Mouse (Mus musculus) intestine, postnatal 0 days (tissue): ENCODE results near the gene Chd3. TPM values are rescaled to one million over a fixed set of nuclear protein-coding genes. Genes with fewer than 3 reads are reported as not detected.
A peak's percentile ranks its signal among the peaks of the same experiment; 100 is the strongest.

Experiments
- ATAC-seq: fragments of 200-750 bp; cut with Nextera tagmentation; 2 replicates; pipeline ENCODE4 v1.8.0; 2017; ENCODE audit warnings: mild to moderate bottlenecking, moderate TSS enrichment, moderate library complexity
- H3K27ac ChIP-seq: fragments of 300-500 bp; sonication (generic); 2 replicates; pipeline ENCODE4 v1.5.1; 2014; ENCODE audit warnings: mild to moderate bottlenecking, low read depth, low read length, moderate library complexity
- H3K27me3 ChIP-seq: fragments of 300-500 bp; sonication (generic); replicated peaks from 2 replicates; pipeline ENCODE4 v1.6.1; 2014; ENCODE audit warnings: low read length, mixed read lengths; ENCODE audit not compliant: control insufficient read depth, insufficient read depth
- H3K36me3 ChIP-seq: fragments of 300-500 bp; sonication (generic); 2 replicates; pipeline ENCODE4 v1.6.1; 2014; ENCODE audit warnings: mild to moderate bottlenecking, moderate library complexity; ENCODE audit not compliant: control insufficient read depth, insufficient read depth
- H3K4me1 ChIP-seq: fragments of 300-500 bp; sonication (generic); replicated peaks from 2 replicates; pipeline ENCODE4 v1.6.1; 2014; ENCODE audit warnings: antibody characterized with exemption, low read length, mixed read lengths; ENCODE audit not compliant: control insufficient read depth, insufficient read depth
- H3K4me2 ChIP-seq: fragments of 300-500 bp; sonication (generic); replicated peaks from 2 replicates; pipeline ENCODE4 v1.6.1; 2014; ENCODE audit warnings: low read depth, mild to moderate bottlenecking, moderate library complexity
- H3K4me3 ChIP-seq: fragments of 300-500 bp; sonication (generic); 2 replicates; pipeline ENCODE4 v1.5.1; 2014; ENCODE audit warnings: low read depth, low read length
- H3K9ac ChIP-seq: fragments of 300-500 bp; sonication (generic); 2 replicates; pipeline ENCODE4 v1.6.1; 2014; ENCODE audit warnings: mild to moderate bottlenecking, low read depth, low read length
- H3K9me3 ChIP-seq: fragments of 300-500 bp; sonication (generic); 2 replicates; pipeline ENCODE4 v1.6.1; 2016; ENCODE audit warnings: mixed run types; ENCODE audit not compliant: control insufficient read depth
- CTCF ChIP-seq: sonication (generic); IDR thresholded peaks from 2 replicates; pipeline ENCODE4 v1.5.1; 2016; ENCODE audit warnings: low read depth, mild to moderate bottlenecking, control low read depth, antibody characterized with exemption, moderate library complexity
- WGBS: fragments of 180-500 bp; shearing (Covaris S2); extraction: QIAGEN DNeasy Blood & Tissue Kit; methylation state at CpG from one replicate; pipeline ENCODE4 v1.1.7; 2014; 5-methylcytosine and 5-hydroxymethylcytosine counted together
- polyA plus RNA-seq: library from polyadenylated mRNA; unstranded; fragments of >200 nt; fragmentation: Nextera tagmentation; extraction: Ambion mirVana; gene quantifications from 2 replicates; pipeline ENCODE4 v1.2.1, GENCODE M21; 2015

Chd3 gene
- 19.4 and 24.8 TPM in 2 replicates for polyA plus RNA-seq

- WGBS: 1% methylated on average over 22 of the region's 34 CpGs
- peak within 1 kb of the TSS; percentile 95 for H3K4me2 ChIP-seq
- H3K4me1 ChIP-seq: peaks cover 25% of the 10 kb centered on the region
- TF ChIP-seq CTCF: no peak
- ATAC-seq: no peak
- peak within 1 kb of the TSS; percentile 99 for H3K27ac ChIP-seq
- peak within 1 kb of the TSS; percentile 96 for H3K4me3 ChIP-seq
- H3K9ac ChIP-seq: peak within 1 kb of the TSS; percentile 97
- no peaks in the 10 kb centered on the region for H3K9me3 ChIP-seq
- H3K27me3 ChIP-seq: no peaks in the 10 kb centered on the region
- peaks cover 6% of the 10 kb centered on the region; the same call in 1 of the 2 replicates for H3K36me3 ChIP-seq
These were observed at the start of gene Chd3 for GRCm38 (mm10) chr11:69369215-69369989. Gene Chd3 (minus strand): TSS chr11:69369406.

DNA sequence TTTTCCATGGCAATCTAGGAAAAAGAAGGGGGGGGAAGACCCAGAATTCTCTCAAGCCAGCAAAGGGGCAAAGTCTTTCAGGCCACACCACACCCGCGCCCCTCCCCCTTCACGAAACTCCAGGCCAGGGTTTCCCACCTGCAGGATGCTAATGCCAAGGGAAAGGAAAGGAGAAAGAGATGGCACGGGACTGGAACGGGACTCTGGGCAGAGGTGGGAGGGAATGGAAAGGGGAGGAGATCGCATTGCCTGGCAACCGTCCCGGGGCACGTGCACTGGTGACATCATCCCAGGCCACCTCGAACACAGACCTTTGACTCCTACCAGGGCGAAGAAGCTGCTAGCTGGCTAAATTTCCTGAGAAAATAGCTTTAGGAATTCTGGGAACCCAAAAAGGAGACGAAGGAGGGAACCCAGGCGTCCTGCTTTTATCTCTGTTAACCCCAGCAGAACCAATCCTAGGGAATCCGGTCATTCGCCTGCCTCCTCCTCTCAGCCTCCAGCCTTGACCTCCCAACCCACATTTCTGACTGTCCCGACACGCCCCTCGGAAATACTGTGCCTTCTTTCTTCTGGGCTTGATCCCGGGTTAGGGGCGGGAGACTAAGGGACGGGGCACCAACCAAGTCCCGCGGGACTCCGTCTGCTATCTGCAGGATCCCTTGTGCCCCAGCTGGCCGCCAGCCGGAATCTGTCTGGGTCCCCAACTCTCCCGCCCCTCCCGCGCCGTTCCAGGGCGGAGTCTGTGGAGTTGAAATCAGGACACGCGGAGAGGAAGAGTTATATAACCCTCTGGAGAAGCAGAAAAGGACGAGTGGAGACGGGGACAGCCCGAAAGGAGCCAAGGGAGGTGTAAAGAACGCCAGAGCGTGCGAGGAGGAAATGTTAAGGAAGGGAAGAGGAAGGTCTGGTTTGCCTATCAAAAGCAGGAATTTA lies 48.5 kb upstream of the Chd3 start:
- Histone ChIP-seq H3K27ac (peak overlapping the region; percentile 95), H3K4me3 (peak overlapping the region; percentile 47), H3K9ac (peak overlapping the region; percentile 47), H3K27me3 (peaks cover 9% of the 10 kb centered on the region; the same call in 1 of the 2 replicates), H3K9me3 (no peaks in the 10 kb centered on the region), H3K4me1 (peaks cover 16% of the 10 kb centered on the region), H3K4me2 (peak overlapping the region; percentile 86), H3K36me3 (no peaks in the 10 kb centered on the region; the same call in 1 of the 2 replicates)
- ATAC-seq: peak; percentile 72
- whole genome bisulfite sequencing: under 1% methylated on average over 39 of the region's 39 CpGs
- TF ChIP-seq CTCF: no peak

DNA sequence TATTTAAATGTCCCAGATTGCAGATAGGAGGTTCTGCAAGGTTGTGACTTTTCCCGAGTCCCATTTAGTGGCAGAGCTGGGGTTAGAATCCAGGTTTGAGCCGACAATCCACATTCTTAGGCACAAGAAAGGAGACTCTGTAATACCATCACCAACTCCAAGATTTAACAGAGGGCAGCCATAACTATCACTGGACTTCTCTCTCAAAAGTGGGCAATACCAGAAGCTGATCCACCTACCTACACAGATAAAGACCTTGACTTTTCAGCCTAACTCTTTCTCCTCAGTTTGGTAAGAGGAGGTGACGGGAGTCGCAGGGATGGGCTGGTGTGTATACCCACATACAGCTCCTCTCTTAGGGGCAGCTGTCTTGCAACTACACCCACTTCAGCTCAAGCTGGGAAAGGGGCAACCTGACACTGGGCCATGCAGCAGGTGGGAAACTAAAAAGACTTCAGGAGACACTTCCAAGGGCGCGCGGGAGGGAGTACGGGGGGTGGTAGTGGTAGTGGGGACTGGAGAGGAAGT lies 47.8 kb upstream of the Chd3 start:
- H3K27ac ChIP-seq: peak overlapping the region; percentile 95
- H3K9me3 ChIP-seq: no peaks in the 10 kb centered on the region
- ATAC-seq: no peak
- H3K27me3 ChIP-seq: peaks cover 9% of the 10 kb centered on the region; the same call in 1 of the 2 replicates
- peak overlapping the region; percentile 86 for H3K4me2 ChIP-seq
- 5% methylated on average over 8 of the region's 8 CpGs for WGBS
- no peak for TF ChIP-seq CTCF
- H3K4me1 ChIP-seq: peaks cover 16% of the 10 kb centered on the region
- no peaks in the 10 kb centered on the region; the same call in 1 of the 2 replicates for H3K36me3 ChIP-seq
- H3K4me3 ChIP-seq: peak overlapping the region; percentile 47
- H3K9ac ChIP-seq: peak overlapping the region; percentile 47

DNA sequence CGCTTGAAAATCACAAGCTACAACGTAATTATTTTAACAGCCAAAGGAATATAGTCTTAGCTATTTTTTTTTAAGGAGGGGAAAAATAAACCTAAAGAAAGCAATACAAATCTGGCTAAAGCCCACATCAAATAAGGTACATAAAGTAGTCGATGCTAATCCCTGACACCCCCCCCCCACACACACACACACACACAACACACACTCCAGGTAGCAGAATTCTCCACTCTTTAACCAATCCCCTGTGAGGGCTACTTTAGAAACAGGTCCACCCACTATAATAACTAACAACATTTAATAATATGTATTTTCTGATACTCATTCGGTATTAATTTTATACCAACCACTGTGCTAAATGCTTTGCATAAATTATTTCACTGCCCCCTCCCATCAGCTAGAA lies 47.3 kb upstream of the Chd3 start:
- H3K4me2 ChIP-seq: peak overlapping the region; percentile 86
- H3K27ac ChIP-seq: peak overlapping the region; percentile 93
- 4% methylated on average over 4 of the region's 4 CpGs for WGBS
- H3K36me3 ChIP-seq: no peaks in the 10 kb centered on the region; the same call in 1 of the 2 replicates
- no peak for TF ChIP-seq CTCF
- H3K9me3 ChIP-seq: no peaks in the 10 kb centered on the region
- peaks cover 16% of the 10 kb centered on the region for H3K4me1 ChIP-seq
- peak overlapping the region; percentile 60; the same call in 1 of the 2 replicates for H3K9ac ChIP-seq
- ATAC-seq: no peak
- H3K27me3 ChIP-seq: peaks cover 8% of the 10 kb centered on the region; the same call in 1 of the 2 replicates
- peak overlapping the region; percentile 47 for H3K4me3 ChIP-seq

DNA sequence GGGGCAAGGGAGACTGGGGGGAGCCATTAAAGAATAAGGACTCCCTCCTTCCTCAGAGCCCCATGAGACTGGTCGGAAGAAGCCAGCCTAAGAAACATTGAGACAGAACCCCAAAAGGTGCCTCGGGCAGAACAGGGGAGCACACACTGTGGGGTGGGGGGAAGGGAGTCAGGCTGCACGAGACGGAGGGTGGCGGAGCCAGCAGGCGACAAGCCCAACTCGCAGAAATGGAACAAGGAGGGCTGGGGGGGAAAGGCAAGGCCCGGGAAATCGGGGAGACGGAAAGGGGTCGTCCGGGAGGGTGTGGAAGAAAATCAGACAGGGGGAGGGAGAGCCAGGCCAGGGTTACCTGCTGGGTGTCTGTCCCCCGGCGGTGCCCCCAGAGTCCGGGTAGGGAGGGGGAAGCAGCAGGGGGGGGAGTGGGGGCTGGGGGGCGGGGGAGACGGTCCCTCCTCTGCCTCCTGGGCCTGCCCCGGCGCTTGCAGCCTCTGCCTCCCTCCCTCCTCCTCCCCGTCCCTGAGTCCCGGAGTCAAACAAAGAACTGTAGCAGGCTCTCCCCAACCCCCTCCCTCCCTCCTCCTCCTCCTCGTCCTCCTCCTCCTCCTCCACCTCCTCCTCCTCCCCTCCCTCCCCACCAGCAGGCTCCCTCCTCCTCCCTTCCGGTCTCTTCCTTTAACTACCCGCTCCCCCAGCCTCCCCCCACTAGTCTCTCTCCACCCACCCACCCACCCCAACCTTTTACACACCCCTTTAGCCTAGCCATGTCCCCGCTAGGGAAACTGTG lies 46.7 kb upstream of the Chd3 start:
- ATAC-seq: no peak
- Histone ChIP-seq H3K4me2 (peak overlapping the region; percentile 86), H3K36me3 (no peaks in the 10 kb centered on the region; the same call in 1 of the 2 replicates), H3K27ac (peak overlapping the region; percentile 93), H3K27me3 (peaks cover 2% of the 10 kb centered on the region; the same call in 1 of the 2 replicates), H3K4me3 (peak overlapping the region; percentile 47), H3K4me1 (peaks cover 16% of the 10 kb centered on the region), H3K9ac (peak overlapping the region; percentile 60), H3K9me3 (no peaks in the 10 kb centered on the region)
- no peak for TF ChIP-seq CTCF
- WGBS: 2% methylated on average over 15 of the region's 25 CpGs
